9 mouse cellular contexts compared by ENCODE assay signal in the genomic region with DNA sequence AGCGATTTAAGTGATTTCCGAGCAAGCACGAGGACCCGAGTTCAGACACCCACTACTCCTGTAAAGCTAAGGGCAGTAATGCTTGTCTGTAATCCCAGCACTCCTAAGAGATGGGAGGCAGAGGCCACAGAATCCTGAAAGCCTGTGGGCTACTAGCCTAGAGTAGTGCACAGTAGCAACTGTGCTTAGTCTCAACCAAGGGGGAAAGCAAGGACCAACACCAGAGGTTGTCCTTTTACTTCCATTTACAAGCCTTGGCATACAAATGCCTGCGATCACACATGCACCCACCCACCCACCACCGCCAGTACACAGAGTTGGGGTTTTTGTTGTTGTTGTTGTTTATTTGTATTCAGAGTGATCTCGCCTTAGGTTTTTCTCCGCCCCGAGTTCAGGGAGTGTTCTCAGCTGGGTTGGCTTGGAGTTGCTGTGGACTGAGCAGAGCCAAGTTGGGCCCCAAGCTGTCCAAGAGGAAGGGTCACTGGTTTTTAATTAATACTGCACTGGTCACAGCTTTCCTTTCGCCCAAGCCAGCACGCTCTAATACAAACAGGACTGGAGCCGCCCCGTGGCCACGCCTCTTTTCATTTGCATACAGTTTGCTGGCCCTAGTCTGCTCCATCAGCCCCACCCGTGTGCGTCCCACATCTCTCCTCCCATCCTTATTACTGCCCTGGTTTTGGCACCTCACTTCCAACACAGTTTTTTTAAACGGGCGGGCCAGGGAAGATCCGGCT.
A peak's percentile ranks its signal among the peaks of the same experiment; 100 is the strongest.
DNase-seq lines count a peak whose midpoint lies in the region; ATAC-seq lines count a peak whose summit lies in the region.
"Had no signal": no experiment of that assay in that cellular context is flagged by ENCODE, and none has a peak within 500 bp of the region (broad histone marks: within the 10 kb centered on the region; RNA-seq: fewer than 3 reads in every experiment).

No protein-coding gene starts in this region.

- ATAC-seq in heart, embryonic 15.5 days (replicated peaks; ENCODE audit: insufficient number of reproducible peaks, insufficient read depth, low FRiP score, low read depth), result peak; percentile 60; the same call in 1 of the 2 replicates
- peak; percentile 69; the same call in 1 of the 2 replicates for ATAC-seq in embryonic facial prominence, embryonic 15.5 days (ENCODE audit: insufficient number of reproducible peaks, low FRiP score, low TSS enrichment, low read depth)
- peak; percentile 90 for ATAC-seq in midbrain, embryonic 13.5 days
- ATAC-seq: Patski had no signal

- no peak overlapping the region for H3K9ac ChIP-seq in heart, embryonic 15.5 days
- no peak overlapping the region for H3K9ac ChIP-seq in embryonic facial prominence, embryonic 15.5 days
- no peak overlapping the region for H3K9ac ChIP-seq in midbrain, embryonic 13.5 days (replicated peaks)

- no peaks in the 10 kb centered on the region for H3K9me3 ChIP-seq in heart, embryonic 15.5 days (replicated peaks)
- H3K9me3 ChIP-seq in embryonic facial prominence, embryonic 15.5 days (replicated peaks), result no peaks in the 10 kb centered on the region
- H3K9me3 ChIP-seq in limb, embryonic 10.5 days (replicated peaks), result no peaks in the 10 kb centered on the region
- H3K9me3 ChIP-seq in midbrain, embryonic 13.5 days, result no peaks in the 10 kb centered on the region

- no peaks in the 10 kb centered on the region for H3K36me3 ChIP-seq in heart, embryonic 15.5 days
- no peaks in the 10 kb centered on the region for H3K36me3 ChIP-seq in embryonic facial prominence, embryonic 15.5 days
- no peaks in the 10 kb centered on the region for H3K36me3 ChIP-seq in limb, embryonic 10.5 days
- H3K36me3 ChIP-seq in midbrain, embryonic 13.5 days, result no peaks in the 10 kb centered on the region

- no peaks in the 10 kb centered on the region for H3K27me3 ChIP-seq in heart, embryonic 15.5 days
- no peaks in the 10 kb centered on the region for H3K27me3 ChIP-seq in embryonic facial prominence, embryonic 15.5 days
- no peaks in the 10 kb centered on the region for H3K27me3 ChIP-seq in limb, embryonic 10.5 days (ENCODE audit: low read depth, poor library complexity, severe bottlenecking)
- no peaks in the 10 kb centered on the region for H3K27me3 ChIP-seq in midbrain, embryonic 13.5 days
- H3K27me3 ChIP-seq: Patski had no signal

- DNase-seq in heart, postnatal 4 days, result no peak
- no peak for DNase-seq in limb, embryonic 10.5 days (ENCODE audit: low spot score)
- no peak for DNase-seq in gastrocnemius, adult 18-20 months (ENCODE audit: low spot score)
- DNase-seq in right cerebral cortex, adult 2 months (ENCODE audit: low spot score in 2 of 2), result no peak
- no peak for DNase-seq in layer of hippocampus, postnatal 36 days

- H3K4me2 ChIP-seq in heart, embryonic 15.5 days, result peak overlapping the region; percentile 53
- peak overlapping the region; percentile 34 for H3K4me2 ChIP-seq in embryonic facial prominence, embryonic 15.5 days (replicated peaks)
- H3K4me2 ChIP-seq in midbrain, embryonic 13.5 days (replicated peaks), result peak overlapping the region; percentile 39

- H3K27ac ChIP-seq in heart, embryonic 15.5 days, result no peak overlapping the region
- no peak overlapping the region for H3K27ac ChIP-seq in embryonic facial prominence, embryonic 15.5 days (replicated peaks)
- no peak overlapping the region for H3K27ac ChIP-seq in limb, embryonic 10.5 days
- H3K27ac ChIP-seq in midbrain, embryonic 13.5 days, result no peak overlapping the region

- H3K4me3 ChIP-seq in heart, embryonic 15.5 days, result peak overlapping the region; percentile 23
- H3K4me3 ChIP-seq in embryonic facial prominence, embryonic 15.5 days (replicated peaks), result peak overlapping the region; percentile 22
- peak overlapping the region; percentile 26 for H3K4me3 ChIP-seq in limb, embryonic 10.5 days
- no peak overlapping the region for H3K4me3 ChIP-seq in midbrain, embryonic 13.5 days (replicated peaks)

- 33% methylated on average over 19 of the region's 19 CpGs for WGBS in heart, embryonic 15.5 days
- 39% methylated on average over 19 of the region's 19 CpGs for WGBS in embryonic facial prominence, embryonic 15.5 days
- WGBS in limb, embryonic 10.5 days, result 33% methylated on average over 19 of the region's 19 CpGs
- WGBS in midbrain, embryonic 13.5 days, result 40% methylated on average over 19 of the region's 19 CpGs

- H3K4me1 ChIP-seq in heart, embryonic 15.5 days (replicated peaks), result peaks cover 8% of the 10 kb centered on the region
- 0 out of 2 replicates have a peak, but pooled peaks cover 5% of the 10 kb centered on the region for H3K4me1 ChIP-seq in embryonic facial prominence, embryonic 15.5 days
- peaks cover 10% of the 10 kb centered on the region for H3K4me1 ChIP-seq in limb, embryonic 10.5 days
- H3K4me1 ChIP-seq in midbrain, embryonic 13.5 days (replicated peaks), result peaks cover 7% of the 10 kb centered on the region
